Mouse (Mus musculus) left cerebral cortex, adult 18-20 months (tissue): ENCODE data around the gene Cdan1. TPM values are rescaled to one million over a fixed set of nuclear protein-coding genes. Genes with fewer than 3 reads are reported as not detected.
"Not testable (repeated sequence)": the region's sequence is repeated elsewhere in the genome, so short reads cannot be mapped to it uniquely, and the experiment has no call there.

Experiments used
- DNase-seq, 2 experiments: peaks; one replicate each; pipeline ENCODE4 v3.0.0; 2021 to 2022; ENCODE audit warnings: low spot score in 2 of 2, mixed read lengths in 1 of 2
- total RNA-seq, 2 experiments: library from RNA; stranded (reverse); gene quantifications; 2 replicates each; pipeline ENCODE4 v1.2.3; 2021

Gene Cdan1
- total RNA-seq, 2 experiments from 2014 or later, result 25.2 to 26.5 TPM

- DNase-seq, result no peak
Measured at GRCm38 (mm10) chr2:120761922-120762321, 88.0 kb downstream of the Cdan1 start.

GRCm38 (mm10) chr2:120748041-120748440 lies 101.9 kb downstream of the Cdan1 start:
- DNase-seq, result no peak

- DNase-seq, result no peak
Measured at GRCm38 (mm10) chr2:120745496-120745895, 104.4 kb downstream of the Cdan1 start.

- no peak for DNase-seq
Measured at GRCm38 (mm10) chr2:120731877-120732530, 117.9 kb downstream of the Cdan1 start.

GRCm38 (mm10) chr2:120731167-120731862 lies 118.6 kb downstream of the Cdan1 start:
- DNase-seq, result peak; percentile 87 to 93

GRCm38 (mm10) chr2:120730639-120731166 lies 119.2 kb downstream of the Cdan1 start:
- no peak for DNase-seq

GRCm38 (mm10) chr2:120729775-120730585 lies 119.9 kb downstream of the Cdan1 start:
- DNase-seq, result no peak

- no peak for DNase-seq
Measured at GRCm38 (mm10) chr2:120724176-120724575, 125.8 kb downstream of the Cdan1 start.

- DNase-seq, result no peak
Measured at GRCm38 (mm10) chr2:120723621-120724020, 126.3 kb downstream of the Cdan1 start.

- DNase-seq, result no peak
Measured at GRCm38 (mm10) chr2:120722491-120722890, 127.4 kb downstream of the Cdan1 start.

- no peak for DNase-seq
Measured at GRCm38 (mm10) chr2:120721911-120722310, 128.0 kb downstream of the Cdan1 start.

- no peak for DNase-seq
Measured at GRCm38 (mm10) chr2:120720821-120721220, 129.1 kb downstream of the Cdan1 start.

- no peak for DNase-seq
Measured at GRCm38 (mm10) chr2:120718496-120718895, 131.4 kb downstream of the Cdan1 start.

GRCm38 (mm10) chr2:120713441-120713840 lies 136.5 kb downstream of the Cdan1 start:
- DNase-seq, result no peak

- no peak for DNase-seq
Measured at GRCm38 (mm10) chr2:120710948-120711347, 139.0 kb downstream of the Cdan1 start.

GRCm38 (mm10) chr2:120710154-120710553 lies 139.8 kb downstream of the Cdan1 start:
- DNase-seq, result no peak

- DNase-seq, result no peak
Measured at GRCm38 (mm10) chr2:120707041-120707440, 142.9 kb downstream of the Cdan1 start.

GRCm38 (mm10) chr2:120702675-120703074 lies 147.3 kb downstream of the Cdan1 start:
- DNase-seq, result no peak

- no peak for DNase-seq
Measured at GRCm38 (mm10) chr2:120700379-120700885, 149.5 kb downstream of the Cdan1 start.

- DNase-seq, result no peak
Measured at GRCm38 (mm10) chr2:120697767-120698166, 152.2 kb downstream of the Cdan1 start.

GRCm38 (mm10) chr2:120681151-120681550 lies 168.8 kb downstream of the Cdan1 start:
- DNase-seq, result not testable (repeated sequence)
